Mouse (Mus musculus): ENCODE measurements at regions not wholly inside any gene's neighbourhood (a gene's known extent, or its start where the extent isn't known, plus 50 kb on each side); places are given as distances from the start of the nearest gene placed in this dataset.

GRCm38 (mm10) chr9:61677037-61677436 is 237.3 kb downstream of the Rplp1 start:
- DNase-seq (ENCODE audit: low read depth, low spot score) = no peak

GRCm38 (mm10) chr9:61675366-61675765 is 239.0 kb downstream of the Rplp1 start:
- DNase-seq (ENCODE audit: low read depth, low spot score) = no peak

- DNase-seq (ENCODE audit: low read depth, low spot score) = peak; percentile 44
Measured at GRCm38 (mm10) chr9:61673575-61674203, 240.7 kb downstream of the Rplp1 start.

GRCm38 (mm10) chr9:61670986-61671385 is 243.4 kb downstream of the Rplp1 start:
- DNase-seq (ENCODE audit: low read depth, low spot score) = no peak

- DNase-seq (ENCODE audit: low read depth, low spot score) = no peak
Measured at GRCm38 (mm10) chr9:61669729-61670520, 244.4 kb downstream of the Rplp1 start.

- DNase-seq (ENCODE audit: low read depth, low spot score) = no peak
Measured at GRCm38 (mm10) chr9:61668723-61669122, 245.6 kb downstream of the Rplp1 start.

- no peak for DNase-seq (ENCODE audit: low read depth, low spot score)
Measured at GRCm38 (mm10) chr9:61668157-61668697, 246.1 kb downstream of the Rplp1 start.

GRCm38 (mm10) chr9:61667453-61668074 is 246.8 kb downstream of the Rplp1 start:
- DNase-seq (ENCODE audit: low read depth, low spot score) = no peak

- DNase-seq (ENCODE audit: low read depth, low spot score) = no peak
Measured at GRCm38 (mm10) chr9:61666761-61667332, 247.5 kb downstream of the Rplp1 start.

- no peak for DNase-seq (ENCODE audit: low read depth, low spot score)
Measured at GRCm38 (mm10) chr9:61666118-61666517, 248.2 kb downstream of the Rplp1 start.

- DNase-seq (ENCODE audit: low read depth, low spot score) = no peak
Measured at GRCm38 (mm10) chr9:61665254-61665653, 249.1 kb downstream of the Rplp1 start.

GRCm38 (mm10) chr9:61664000-61664622 is 250.2 kb downstream of the Rplp1 start:
- DNase-seq (ENCODE audit: low read depth, low spot score) = no peak

GRCm38 (mm10) chr9:61662055-61663028 is 252.0 kb downstream of the Rplp1 start:
- no peak for DNase-seq (ENCODE audit: low read depth, low spot score)

GRCm38 (mm10) chr9:61660191-61660590 is 254.2 kb downstream of the Rplp1 start:
- DNase-seq (ENCODE audit: low read depth, low spot score) = no peak

GRCm38 (mm10) chr9:61657996-61658395 is 256.3 kb downstream of the Rplp1 start:
- DNase-seq (ENCODE audit: low read depth, low spot score) = no peak

GRCm38 (mm10) chr9:61655433-61655981 is 258.8 kb downstream of the Rplp1 start:
- no peak for DNase-seq (ENCODE audit: low read depth, low spot score)

GRCm38 (mm10) chr9:61645661-61646425 is 268.5 kb downstream of the Rplp1 start:
- peak; percentile 68 for DNase-seq (ENCODE audit: low read depth, low spot score)

- no peak for DNase-seq (ENCODE audit: low read depth, low spot score)
Measured at GRCm38 (mm10) chr9:61640739-61641138, 268.6 kb downstream of the Tle3 start.

- DNase-seq (ENCODE audit: low read depth, low spot score) = no peak
Measured at GRCm38 (mm10) chr9:61638908-61639307, 266.7 kb downstream of the Tle3 start.
